Mouse (Mus musculus): ENCODE measurements at regions not wholly inside any gene's neighbourhood (a gene's known extent, or its start where the extent isn't known, plus 50 kb on each side); places are given as distances from the start of the nearest gene placed in this dataset.
A peak's percentile ranks its signal among the peaks of the same experiment; 100 is the strongest.

GRCm38 (mm10) chr16:93286816-93287215, 317.0 kb downstream of the Setd4 start:
- no peak for DNase-seq (ENCODE audit: low spot score)
- WGBS, result 51% methylated on average over 3 of the region's 3 CpGs
- no peaks in the 10 kb centered on the region for H3K36me3 ChIP-seq (ENCODE audit: insufficient read depth, low read length)

GRCm38 (mm10) chr16:93285191-93285590, 318.7 kb downstream of the Setd4 start:
- WGBS, result 89% methylated on average over 6 of the region's 6 CpGs
- H3K36me3 ChIP-seq (ENCODE audit: insufficient read depth, low read length), result no peaks in the 10 kb centered on the region
- H3K9ac ChIP-seq (replicated peaks; ENCODE audit: low read length), result no peak overlapping the region
- DNase-seq (ENCODE audit: low spot score) (no peak), ATAC-seq (no peak)
- no peak overlapping the region for H3K4me2 ChIP-seq (ENCODE audit: low read depth, low read length)
- H3K9me3 ChIP-seq (ENCODE audit: low read length), result no peaks in the 10 kb centered on the region
- H3K4me3 ChIP-seq (ENCODE audit: low read length), result no peak overlapping the region
- H3K4me1 ChIP-seq (ENCODE audit: insufficient read depth, low read length), result no peaks in the 10 kb centered on the region
- TF ChIP-seq CTCF (IDR thresholded peaks at IDR 0.05; ENCODE audit: low read depth), result no peak
- H3K27me3 ChIP-seq (ENCODE audit: insufficient read depth, low read length), result no peaks in the 10 kb centered on the region
- H3K27ac ChIP-seq, result no peak overlapping the region

More at GRCm38 (mm10) chr16:93286816-93287215, 317.0 kb downstream of the Setd4 start:
- no peak for ATAC-seq
- Histone ChIP-seq H3K27ac (no peak overlapping the region), H3K9me3 (ENCODE audit: low read length) (no peaks in the 10 kb centered on the region), H3K4me2 (ENCODE audit: low read depth, low read length) (no peak overlapping the region), H3K27me3 (ENCODE audit: insufficient read depth, low read length) (no peaks in the 10 kb centered on the region), H3K9ac (replicated peaks; ENCODE audit: low read length) (no peak overlapping the region), H3K4me1 (ENCODE audit: insufficient read depth, low read length) (no peaks in the 10 kb centered on the region), H3K4me3 (ENCODE audit: low read length) (no peak overlapping the region)
- no peak for TF ChIP-seq CTCF (IDR thresholded peaks at IDR 0.05; ENCODE audit: low read depth)

- Histone ChIP-seq H3K9ac (replicated peaks; ENCODE audit: low read length) (no peak overlapping the region), H3K4me1 (ENCODE audit: insufficient read depth, low read length) (no peaks in the 10 kb centered on the region), H3K9me3 (ENCODE audit: low read length) (no peaks in the 10 kb centered on the region), H3K4me2 (ENCODE audit: low read depth, low read length) (no peak overlapping the region), H3K4me3 (ENCODE audit: low read length) (no peak overlapping the region), H3K27me3 (ENCODE audit: insufficient read depth, low read length) (no peaks in the 10 kb centered on the region), H3K36me3 (ENCODE audit: insufficient read depth, low read length) (no peaks in the 10 kb centered on the region), H3K27ac (no peak overlapping the region)
- WGBS, result 14% methylated on average over 1 of the region's 1 CpGs
- ATAC-seq (no peak), DNase-seq (ENCODE audit: low spot score) (peak; percentile 43)
- TF ChIP-seq CTCF (IDR thresholded peaks at IDR 0.05; ENCODE audit: low read depth), result no peak
Observed at GRCm38 (mm10) chr16:93281715-93282114, 322.1 kb downstream of the Setd4 start.

- H3K9ac ChIP-seq (replicated peaks; ENCODE audit: low read length), result no peak overlapping the region
- no peak for ATAC-seq
- no peak overlapping the region for H3K4me2 ChIP-seq (ENCODE audit: low read depth, low read length)
- 66% methylated on average over 8 of the region's 8 CpGs for WGBS
- H3K27ac ChIP-seq, result no peak overlapping the region
- no peaks in the 10 kb centered on the region for H3K27me3 ChIP-seq (ENCODE audit: insufficient read depth, low read length)
- no peaks in the 10 kb centered on the region for H3K4me1 ChIP-seq (ENCODE audit: insufficient read depth, low read length)
- H3K4me3 ChIP-seq (ENCODE audit: low read length), result no peak overlapping the region
- TF ChIP-seq CTCF (IDR thresholded peaks at IDR 0.05; ENCODE audit: low read depth), result no peak
- DNase-seq (ENCODE audit: low spot score), result no peak
- H3K9me3 ChIP-seq (ENCODE audit: low read length), result no peaks in the 10 kb centered on the region
- H3K36me3 ChIP-seq (ENCODE audit: insufficient read depth, low read length), result no peaks in the 10 kb centered on the region
Observed at GRCm38 (mm10) chr16:93272636-93273035, 331.2 kb downstream of the Setd4 start.

- Histone ChIP-seq H3K36me3 (ENCODE audit: insufficient read depth, low read length) (no peaks in the 10 kb centered on the region), H3K9ac (replicated peaks; ENCODE audit: low read length) (no peak overlapping the region), H3K4me2 (ENCODE audit: low read depth, low read length) (no peak overlapping the region), H3K4me1 (ENCODE audit: insufficient read depth, low read length) (no peaks in the 10 kb centered on the region), H3K27ac (no peak overlapping the region), H3K4me3 (ENCODE audit: low read length) (no peak overlapping the region), H3K9me3 (ENCODE audit: low read length) (no peaks in the 10 kb centered on the region), H3K27me3 (ENCODE audit: insufficient read depth, low read length) (no peaks in the 10 kb centered on the region)
- TF ChIP-seq CTCF (IDR thresholded peaks at IDR 0.05; ENCODE audit: low read depth), result no peak
- ATAC-seq (no peak), DNase-seq (ENCODE audit: low spot score) (no peak)
- 63% methylated on average over 6 of the region's 6 CpGs for WGBS
Observed at GRCm38 (mm10) chr16:93272146-93272545, 331.7 kb downstream of the Setd4 start.

GRCm38 (mm10) chr16:93264061-93264585, 339.7 kb downstream of the Setd4 start:
- no peaks in the 10 kb centered on the region for H3K9me3 ChIP-seq (ENCODE audit: low read length)

GRCm38 (mm10) chr16:93263141-93263815, 340.6 kb downstream of the Setd4 start:
- Histone ChIP-seq H3K36me3 (ENCODE audit: insufficient read depth, low read length) (no peaks in the 10 kb centered on the region), H3K27ac (no peak overlapping the region), H3K4me1 (ENCODE audit: insufficient read depth, low read length) (0 out of 2 replicates have a peak, but pooled peaks cover 3% of the 10 kb centered on the region), H3K9me3 (ENCODE audit: low read length) (no peaks in the 10 kb centered on the region), H3K4me2 (ENCODE audit: low read depth, low read length) (no peak overlapping the region), H3K27me3 (ENCODE audit: insufficient read depth, low read length) (no peaks in the 10 kb centered on the region), H3K4me3 (ENCODE audit: low read length) (no peak overlapping the region), H3K9ac (replicated peaks; ENCODE audit: low read length) (no peak overlapping the region)
- DNase-seq (ENCODE audit: low spot score) (no peak), ATAC-seq (no peak)
- no peak for TF ChIP-seq CTCF (IDR thresholded peaks at IDR 0.05; ENCODE audit: low read depth)
- WGBS, result 85% methylated on average over 8 of the region's 8 CpGs

More at GRCm38 (mm10) chr16:93264061-93264585, 339.7 kb downstream of the Setd4 start:
- DNase-seq (ENCODE audit: low spot score) (no peak), ATAC-seq (no peak)
- Histone ChIP-seq H3K4me3 (ENCODE audit: low read length) (no peak overlapping the region), H3K27me3 (ENCODE audit: insufficient read depth, low read length) (no peaks in the 10 kb centered on the region), H3K36me3 (ENCODE audit: insufficient read depth, low read length) (no peaks in the 10 kb centered on the region), H3K4me1 (ENCODE audit: insufficient read depth, low read length) (no peaks in the 10 kb centered on the region), H3K4me2 (ENCODE audit: low read depth, low read length) (no peak overlapping the region), H3K9ac (replicated peaks; ENCODE audit: low read length) (no peak overlapping the region), H3K27ac (no peak overlapping the region)
- 67% methylated on average over 4 of the region's 4 CpGs for WGBS
- no peak for TF ChIP-seq CTCF (IDR thresholded peaks at IDR 0.05; ENCODE audit: low read depth)
